Mouse (Mus musculus) lung, embryonic 14.5 days (tissue): Measurements from ENCODE around the gene Zfand4. TPM values are rescaled to one million over a fixed set of nuclear protein-coding genes. Genes with fewer than 3 reads are reported as not detected.

Experiments
- ATAC-seq: fragments of 200-750 bp; cut with Nextera tagmentation; 2 replicates; pipeline ENCODE4 v1.8.0; 2017; ENCODE audit warnings: mild to moderate bottlenecking, moderate TSS enrichment, moderate library complexity; ENCODE audit not compliant: insufficient read depth
- DNase-seq: peaks from one replicate; pipeline ENCODE4 v3.0.0-alpha.2; 2015
- H3K27ac ChIP-seq: fragments of 300-500 bp; sonication (generic); 2 replicates; pipeline ENCODE4 v1.5.1; 2014; ENCODE audit warnings: low read depth, mild to moderate bottlenecking, moderate library complexity
- H3K27me3 ChIP-seq: fragments of 300-500 bp; sonication (generic); 2 replicates; pipeline ENCODE4 v1.6.1; 2014; ENCODE audit warnings: low read length, control low read depth; ENCODE audit not compliant: insufficient read depth
- H3K36me3 ChIP-seq: fragments of 300-500 bp; sonication (generic); 2 replicates; pipeline ENCODE4 v1.6.1; 2014; ENCODE audit warnings: control low read depth; ENCODE audit not compliant: insufficient read depth
- H3K4me1 ChIP-seq: fragments of 300-500 bp; sonication (generic); 2 replicates; pipeline ENCODE4 v1.6.1; 2014; ENCODE audit warnings: antibody characterized with exemption, control low read depth; ENCODE audit not compliant: insufficient read depth
- H3K4me2 ChIP-seq: fragments of 300-500 bp; sonication (generic); 2 replicates; pipeline ENCODE4 v1.6.1; 2014; ENCODE audit warnings: mild to moderate bottlenecking
- H3K4me3 ChIP-seq: fragments of 300-500 bp; sonication (generic); 2 replicates; pipeline ENCODE4 v1.5.1; 2014; ENCODE audit warnings: low read depth, low read length
- H3K9ac ChIP-seq: fragments of 300-500 bp; sonication (generic); 2 replicates; pipeline ENCODE4 v1.6.1; 2014
- H3K9me3 ChIP-seq: fragments of 300-500 bp; sonication (generic); 2 replicates; pipeline ENCODE4 v1.6.1; 2016; ENCODE audit warnings: low read depth, low read length, control low read depth
- CTCF ChIP-seq: IDR thresholded peaks from 2 replicates; pipeline ENCODE4 v1.5.1; 2016; ENCODE audit warnings: antibody characterized with exemption, low read depth
- WGBS: fragments of 180-500 bp; shearing (Covaris S2); extraction: QIAGEN DNeasy Blood & Tissue Kit; methylation state at CpG from one replicate; pipeline ENCODE4 v1.1.7; 2014; 5-methylcytosine and 5-hydroxymethylcytosine counted together
- polyA plus RNA-seq: library from polyadenylated mRNA; unstranded; fragments of >200 nt; fragmentation: Nextera tagmentation; extraction: Ambion mirVana; gene quantifications from 2 replicates; pipeline ENCODE4 v1.2.1, GENCODE M21; 2014

The Zfand4 gene
- polyA plus RNA-seq, 1 experiment from 2014 or later, result 6.9 TPM

- ATAC-seq (no peak), DNase-seq (no peak)
- H3K9ac ChIP-seq, result no peak overlapping the region
- H3K4me1 ChIP-seq, result no peaks in the 10 kb centered on the region
- no peaks in the 10 kb centered on the region for H3K27me3 ChIP-seq
- H3K4me2 ChIP-seq, result no peak overlapping the region
- WGBS, result 87% methylated on average over 2 of the region's 2 CpGs
- TF ChIP-seq CTCF, result no peak
- H3K27ac ChIP-seq, result no peak overlapping the region
- H3K36me3 ChIP-seq, result no peaks in the 10 kb centered on the region
- no peak overlapping the region for H3K4me3 ChIP-seq
- H3K9me3 ChIP-seq, result no peaks in the 10 kb centered on the region
These were observed 47.4 kb downstream of the Zfand4 start for GRCm38 (mm10) chr6:116311411-116311810.

DNA sequence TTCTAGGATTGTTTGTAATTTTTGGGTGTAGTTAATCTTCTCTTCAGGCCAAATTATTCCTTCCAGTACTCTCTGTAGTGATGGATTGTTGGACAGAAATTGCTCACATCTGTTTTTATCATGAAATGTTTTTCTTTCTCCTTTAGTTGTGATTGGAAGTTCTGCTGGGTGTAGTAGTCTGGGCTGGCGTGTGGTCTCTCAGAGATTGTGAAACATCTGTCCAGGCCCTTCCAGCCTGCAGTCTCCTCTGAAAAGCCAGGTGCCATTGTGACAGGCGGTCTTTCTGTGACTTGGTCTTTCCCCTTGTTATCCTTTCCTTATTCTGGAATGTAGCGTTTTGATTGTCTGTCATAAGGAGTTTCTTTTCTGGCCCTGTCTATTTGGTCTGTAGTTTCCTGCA lies 55.2 kb downstream of the Zfand4 start:
- Histone ChIP-seq H3K9ac (no peak overlapping the region), H3K4me1 (no peaks in the 10 kb centered on the region), H3K4me2 (no peak overlapping the region), H3K9me3 (no peaks in the 10 kb centered on the region), H3K27ac (no peak overlapping the region), H3K36me3 (no peaks in the 10 kb centered on the region), H3K27me3 (no peaks in the 10 kb centered on the region), H3K4me3 (no peak overlapping the region)
- TF ChIP-seq CTCF, result no peak
- DNase-seq (no peak), ATAC-seq (no peak)
- WGBS, result 63% methylated on average over 3 of the region's 3 CpGs

DNA sequence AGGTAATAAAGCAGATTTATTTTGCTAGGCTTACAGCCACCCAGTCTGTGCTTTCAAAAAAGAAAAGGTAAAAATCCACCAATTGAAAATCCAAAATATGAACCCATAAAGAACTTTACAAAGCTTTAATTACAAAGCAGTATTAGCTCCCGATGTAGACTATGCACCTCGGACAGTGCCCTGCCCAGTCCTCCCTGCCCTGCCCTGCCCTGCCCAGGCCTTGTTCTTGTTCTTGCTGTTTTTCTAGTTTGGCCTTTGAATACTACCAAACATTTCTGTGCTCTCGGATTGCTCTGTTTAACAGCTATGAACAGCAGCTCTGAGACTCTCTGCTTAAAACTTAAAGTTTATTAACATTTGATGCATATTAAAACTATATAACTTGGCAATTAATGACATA lies 62.6 kb downstream of the Zfand4 start:
- Histone ChIP-seq H3K36me3 (no peaks in the 10 kb centered on the region), H3K9me3 (no peaks in the 10 kb centered on the region), H3K27ac (no peak overlapping the region), H3K9ac (no peak overlapping the region), H3K4me1 (no peaks in the 10 kb centered on the region), H3K27me3 (no peaks in the 10 kb centered on the region), H3K4me2 (no peak overlapping the region), H3K4me3 (no peak overlapping the region)
- no peak for DNase-seq
- TF ChIP-seq CTCF, result no peak
- no peak for ATAC-seq
- WGBS, result 77% methylated on average over 3 of the region's 3 CpGs

DNA sequence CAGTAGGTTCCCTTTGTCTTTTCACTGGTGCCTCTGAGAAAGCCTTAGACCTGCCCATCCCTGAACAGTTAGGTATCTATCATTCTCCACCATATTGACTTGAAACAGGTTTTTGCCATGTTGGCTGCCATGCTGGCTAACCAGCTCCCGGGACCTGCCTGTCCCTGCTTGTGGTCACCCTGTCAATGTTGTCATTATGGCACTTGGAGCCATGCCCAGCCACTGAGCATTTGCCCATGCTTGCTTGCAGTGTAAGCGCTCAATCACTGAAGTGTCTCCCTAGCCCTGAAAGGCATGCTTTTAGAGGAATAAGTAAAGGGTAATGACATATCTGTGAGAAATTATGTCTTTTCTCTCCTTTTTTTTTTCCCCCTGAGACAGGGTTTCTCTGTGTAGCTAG lies 67.4 kb downstream of the Zfand4 start:
- TF ChIP-seq CTCF, result no peak
- 79% methylated on average over 2 of the region's 2 CpGs for WGBS
- H3K27ac ChIP-seq, result no peak overlapping the region
- no peaks in the 10 kb centered on the region for H3K4me1 ChIP-seq
- H3K4me3 ChIP-seq, result no peak overlapping the region
- no peaks in the 10 kb centered on the region for H3K9me3 ChIP-seq
- no peaks in the 10 kb centered on the region for H3K27me3 ChIP-seq
- H3K9ac ChIP-seq, result no peak overlapping the region
- ATAC-seq, result no peak
- no peaks in the 10 kb centered on the region for H3K36me3 ChIP-seq
- DNase-seq, result no peak
- H3K4me2 ChIP-seq, result no peak overlapping the region

DNA sequence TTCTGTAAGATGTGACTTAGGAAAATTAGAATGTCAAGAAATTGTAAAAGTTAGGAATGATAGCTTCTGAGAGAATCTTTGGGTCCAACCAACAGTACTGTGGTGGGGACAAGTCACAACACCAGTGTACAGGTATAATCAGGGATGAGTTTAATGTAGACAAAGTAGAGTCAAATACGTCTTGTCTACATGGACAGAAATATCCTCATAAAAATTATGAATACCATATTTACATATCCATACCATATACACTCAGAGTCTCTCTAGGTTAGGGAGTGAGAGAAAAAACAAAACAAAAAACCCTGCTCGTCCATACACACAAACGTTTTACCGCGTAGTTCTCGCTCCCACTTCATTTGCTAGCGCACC lies 73.4 kb downstream of the Zfand4 start:
- peak overlapping the region; percentile 95 for H3K4me3 ChIP-seq
- DNase-seq (no peak), ATAC-seq (no peak; the same call in 1 of the 2 replicates)
- H3K9ac ChIP-seq, result peak overlapping the region; percentile 75
- H3K27me3 ChIP-seq, result no peaks in the 10 kb centered on the region
- H3K4me2 ChIP-seq, result peak overlapping the region; percentile 61
- no peak overlapping the region for H3K27ac ChIP-seq
- H3K9me3 ChIP-seq, result no peaks in the 10 kb centered on the region
- no peaks in the 10 kb centered on the region for H3K36me3 ChIP-seq
- no peak for TF ChIP-seq CTCF
- WGBS, result 3% methylated on average over 7 of the region's 7 CpGs
- no peaks in the 10 kb centered on the region for H3K4me1 ChIP-seq

DNA sequence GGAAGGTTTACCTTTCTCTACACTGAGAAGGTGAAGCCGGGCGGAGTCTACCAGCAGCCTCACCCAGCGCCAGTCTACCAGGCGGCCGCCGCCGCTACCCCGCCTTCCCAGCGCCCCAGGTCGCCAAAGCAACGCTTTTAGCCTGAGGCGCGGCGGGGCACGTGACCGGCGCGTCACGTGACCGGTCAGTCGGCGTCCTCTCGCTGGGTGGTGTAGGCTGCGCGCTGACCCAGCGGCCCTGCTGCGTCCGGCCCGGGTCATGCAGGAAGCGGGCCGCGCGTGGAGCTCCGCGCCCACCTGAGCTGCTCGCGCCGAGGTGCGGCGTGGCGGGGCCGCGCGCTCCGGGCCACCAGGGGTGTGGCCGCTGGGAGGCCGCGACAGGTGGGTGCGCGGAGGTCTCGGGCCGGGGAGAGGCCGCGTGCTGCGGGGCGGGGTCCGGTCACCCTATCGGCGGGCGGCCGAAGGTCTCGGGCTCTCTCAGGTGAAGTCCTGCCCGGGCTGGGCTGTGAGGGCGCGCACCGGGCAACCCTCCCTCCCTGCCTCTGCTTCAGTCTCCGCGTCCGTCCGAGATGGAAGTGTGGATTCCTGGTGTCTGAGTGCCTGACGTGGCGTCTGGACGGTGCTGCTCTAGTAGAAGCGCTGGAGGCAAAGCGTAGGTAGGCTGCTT lies 73.9 kb downstream of the Zfand4 start, which contains the start of gene March8:
March8 (plus strand) TSS at position 190 of the 667 bp plus-strand sequence.
- no peaks in the 10 kb centered on the region for H3K36me3 ChIP-seq
- no peaks in the 10 kb centered on the region for H3K9me3 ChIP-seq
- TF ChIP-seq CTCF, result no peak; the same call in 1 of the 2 replicates
- peak within 1 kb of the TSS; percentile 95 for H3K4me3 ChIP-seq
- ATAC-seq, result peak; percentile 100
- H3K4me2 ChIP-seq, result peak within 1 kb of the TSS; percentile 61
- 0 out of 2 replicates have a peak within 1 kb of the TSS, but pooled peaks have one; percentile 30 for H3K27ac ChIP-seq
- under 1% methylated on average over 75 of the region's 75 CpGs for WGBS
- no peaks in the 10 kb centered on the region for H3K27me3 ChIP-seq
- peak; percentile 98 for DNase-seq
- peak within 1 kb of the TSS; percentile 75 for H3K9ac ChIP-seq
- H3K4me1 ChIP-seq, result no peaks in the 10 kb centered on the region

DNA sequence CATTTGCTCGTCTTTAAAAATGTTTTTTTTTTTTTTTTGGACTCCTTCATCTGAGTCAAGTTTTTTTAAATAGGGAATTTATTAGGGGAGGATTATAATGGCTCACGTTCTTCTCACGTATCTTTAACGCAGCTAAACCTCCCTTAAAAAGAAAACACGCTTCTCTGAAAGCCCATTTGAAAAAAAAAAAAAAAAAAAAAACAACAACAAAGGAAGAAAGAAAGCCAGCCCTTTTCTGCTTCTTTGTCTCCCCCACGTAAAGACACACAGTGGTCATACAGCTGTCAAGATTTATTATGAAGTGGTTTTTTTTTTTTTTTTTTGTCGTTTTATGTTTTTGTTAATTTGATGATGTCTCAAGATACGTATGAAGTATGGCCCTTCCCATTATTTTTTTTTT lies 74.5 kb downstream of the Zfand4 start:
- H3K27me3 ChIP-seq, result no peaks in the 10 kb centered on the region
- peak overlapping the region; percentile 95 for H3K4me3 ChIP-seq
- H3K9me3 ChIP-seq, result no peaks in the 10 kb centered on the region
- H3K27ac ChIP-seq, result no peak overlapping the region
- no peak for DNase-seq
- no peak for ATAC-seq
- peak overlapping the region; percentile 61 for H3K4me2 ChIP-seq
- TF ChIP-seq CTCF, result no peak
- WGBS, result 9% methylated on average over 8 of the region's 8 CpGs
- H3K4me1 ChIP-seq, result no peaks in the 10 kb centered on the region
- H3K36me3 ChIP-seq, result no peaks in the 10 kb centered on the region
- H3K9ac ChIP-seq, result peak overlapping the region; percentile 75
